Mouse (Mus musculus) inflammation-experienced regulatory T-cells, adult 16 weeks (primary cell): ENCODE data around the gene Tal1. TPM values are rescaled to one million over a fixed set of nuclear protein-coding genes. Genes with fewer than 3 reads are reported as not detected.

Experiments
- polyA plus RNA-seq: library from polyadenylated mRNA; unstranded; fragments of 100-300 nt; shearing (Covaris generic); gene quantifications from one replicate; pipeline ENCODE4 v1.2.1, GENCODE M21; 2017

Gene Tal1
- polyA plus RNA-seq: not detected

DNA sequence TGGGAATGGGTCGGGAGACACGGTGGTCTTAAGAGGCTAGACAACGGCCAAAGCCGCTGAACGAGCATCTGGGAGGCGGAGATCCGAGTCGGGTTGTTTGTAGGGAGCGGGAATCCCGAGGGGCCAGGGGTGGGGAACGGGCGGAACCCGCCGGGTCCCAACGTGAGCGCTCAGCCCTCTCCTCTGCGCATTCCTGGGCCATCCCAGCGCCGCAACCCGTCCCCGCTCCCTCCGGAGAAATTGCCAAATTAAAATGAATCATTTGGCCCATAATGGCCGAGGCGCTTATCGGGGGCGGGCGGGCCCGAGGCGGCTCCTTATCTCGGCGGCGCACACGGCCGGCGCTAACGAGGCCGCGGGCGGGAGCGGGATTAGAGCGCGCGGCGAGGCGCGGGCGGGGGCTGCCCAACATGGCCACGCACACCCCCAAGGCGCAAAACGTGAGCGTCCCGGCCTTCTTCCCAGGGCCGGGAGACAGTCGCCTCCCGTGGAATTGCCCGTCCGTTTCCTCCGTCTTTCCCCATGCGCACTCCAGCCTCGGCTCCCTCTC lies at the start of gene Tal1:
Tal1 (plus strand) TSS at position 56 of the 550 bp plus-strand sequence.

DNA sequence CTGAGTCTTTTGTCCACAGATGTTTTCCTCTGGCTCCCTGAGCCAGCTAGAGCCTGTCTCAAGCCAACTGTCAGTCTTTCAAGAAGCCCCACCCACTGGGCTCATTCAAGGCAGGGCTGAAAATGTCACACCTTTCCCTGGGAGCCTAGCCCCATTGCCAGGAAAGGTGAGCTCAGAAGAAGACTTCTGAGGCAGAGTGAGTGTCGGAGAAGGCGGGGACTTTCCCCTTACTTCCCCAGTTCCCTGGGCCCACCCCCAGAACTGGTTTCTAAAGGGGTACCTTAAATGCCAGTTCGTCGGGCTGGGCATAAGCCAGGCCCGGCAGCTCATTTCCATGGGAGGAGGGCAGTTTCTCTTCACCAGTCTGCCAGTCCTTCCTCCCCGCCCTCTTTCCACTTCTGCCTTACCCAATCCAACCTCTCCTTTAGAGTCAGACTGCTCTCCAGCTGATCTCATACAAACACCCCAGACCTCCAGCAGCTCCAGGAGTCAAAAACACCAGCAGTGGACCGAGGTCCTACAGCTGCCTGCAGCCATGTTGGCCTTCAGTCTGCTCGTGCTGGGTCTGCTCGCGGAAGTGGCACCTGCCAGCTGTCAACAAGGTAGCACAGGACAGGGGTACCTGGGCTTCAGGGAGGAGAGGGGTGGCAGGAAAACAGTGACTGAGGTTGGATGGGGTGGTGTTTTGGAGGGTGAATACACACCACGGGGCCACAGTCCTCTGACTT lies 32.5 kb downstream of the Tal1 start, which contains the start of gene Pdzk1ip1:
Pdzk1ip1 (plus strand) TSS at position 98 of the 728 bp plus-strand sequence.

Other genes with a start within 250 kb of the Tal1 start
- not detected for gene Gm12830, start 234.7 kb upstream of the Tal1 start, polyA plus RNA-seq
- 0.11 TPM for gene Foxd2, start 147.6 kb upstream of the Tal1 start, polyA plus RNA-seq
- not detected for gene Foxe3, start 130.4 kb upstream of the Tal1 start, polyA plus RNA-seq
- 58.4 TPM for gene Cmpk1, start 69.2 kb upstream of the Tal1 start, polyA plus RNA-seq
- 3.5 TPM for gene Stil, start 56.3 kb upstream of the Tal1 start, polyA plus RNA-seq
- gene Pdzk1ip1, start 32.3 kb downstream of the Tal1 start, polyA plus RNA-seq: 34.4 TPM
- gene Cyp4x1, start 77.9 kb downstream of the Tal1 start, polyA plus RNA-seq: not detected
- gene Cyp4a29, start 185.7 kb downstream of the Tal1 start, polyA plus RNA-seq: not detected
- gene Cyp4a12a, start 242.6 kb downstream of the Tal1 start, polyA plus RNA-seq: not detected